Mouse (Mus musculus): ENCODE results near the gene Serpinb6a. TPM values are rescaled to one million over a fixed set of nuclear protein-coding genes. Genes with fewer than 3 reads are reported as not detected.

Serpinb6a gene
- polyA plus RNA-seq (2012; rRNA removed), result 61.1 and 214 TPM in 2 replicates

GRCm38 (mm10) chr13:34002058-34003006 is at the start of gene Serpinb6a, which contains the start of gene Ripk1:
TSS of gene Serpinb6a (minus strand) at chr13:34002794.
TSS of gene Ripk1 (plus strand) at chr13:34002363.
- H3K4me3 ChIP-seq (ENCODE audit: low read depth, low read length), result peak within 1 kb of the TSS; percentile 87
- H3K27ac ChIP-seq (ENCODE audit: insufficient read depth, low read depth, low read length), result peak within 1 kb of the TSS; percentile 84
- peaks cover 3% of the 10 kb centered on the region; the same call in 1 of the 2 replicates for H3K4me1 ChIP-seq (ENCODE audit: control insufficient read depth, insufficient read depth, insufficient read length, low read length)
- peak; percentile 54 for TF ChIP-seq POLR2A (IDR thresholded peaks at IDR 0.05; ENCODE audit: low read depth, low read length)
- peak; percentile 59; the same call in 1 of the 2 replicates for TF ChIP-seq CTCF (IDR thresholded peaks at IDR 0.05; ENCODE audit: extremely low read depth, insufficient read length, insufficient replicate concordance, low read depth, low read length)
- under 1% methylated on average over 92 of the region's 92 CpGs for WGBS
- H3K27me3 ChIP-seq (ENCODE audit: control insufficient read depth, insufficient read depth, low read length), result no peaks in the 10 kb centered on the region
- no peaks in the 10 kb centered on the region for H3K36me3 ChIP-seq (ENCODE audit: control insufficient read depth, insufficient read depth, low read length)

- H3K36me3 ChIP-seq (ENCODE audit: control insufficient read depth, insufficient read depth, low read length), result peaks cover 4% of the 10 kb centered on the region
- no peak overlapping the region for H3K4me3 ChIP-seq (ENCODE audit: low read depth, low read length)
- 91% methylated on average over 3 of the region's 3 CpGs for WGBS
- H3K4me1 ChIP-seq (ENCODE audit: control insufficient read depth, insufficient read depth, insufficient read length, low read length), result peaks cover 5% of the 10 kb centered on the region; the same call in 1 of the 2 replicates
- H3K27me3 ChIP-seq (ENCODE audit: control insufficient read depth, insufficient read depth, low read length), result no peaks in the 10 kb centered on the region
- TF ChIP-seq POLR2A (IDR thresholded peaks at IDR 0.05; ENCODE audit: low read depth, low read length), result no peak
- TF ChIP-seq CTCF (IDR thresholded peaks at IDR 0.05; ENCODE audit: extremely low read depth, insufficient read length, insufficient replicate concordance, low read depth, low read length), result no peak
- H3K27ac ChIP-seq (ENCODE audit: insufficient read depth, low read depth, low read length), result no peak overlapping the region
Measured at GRCm38 (mm10) chr13:34051692-34052091, 49.1 kb upstream of the Serpinb6a start.

- H3K27ac ChIP-seq (ENCODE audit: insufficient read depth, low read depth, low read length), result no peak overlapping the region
- no peak overlapping the region for H3K4me3 ChIP-seq (ENCODE audit: low read depth, low read length)
- 87% methylated on average over 8 of the region's 8 CpGs for WGBS
- no peaks in the 10 kb centered on the region for H3K27me3 ChIP-seq (ENCODE audit: control insufficient read depth, insufficient read depth, low read length)
- no peak for TF ChIP-seq POLR2A (IDR thresholded peaks at IDR 0.05; ENCODE audit: low read depth, low read length)
- TF ChIP-seq CTCF (IDR thresholded peaks at IDR 0.05; ENCODE audit: extremely low read depth, insufficient read length, insufficient replicate concordance, low read depth, low read length), result no peak
- peaks cover 5% of the 10 kb centered on the region; the same call in 1 of the 2 replicates for H3K4me1 ChIP-seq (ENCODE audit: control insufficient read depth, insufficient read depth, insufficient read length, low read length)
- peaks cover 4% of the 10 kb centered on the region for H3K36me3 ChIP-seq (ENCODE audit: control insufficient read depth, insufficient read depth, low read length)
Measured at GRCm38 (mm10) chr13:34050479-34050878, 47.9 kb upstream of the Serpinb6a start.

GRCm38 (mm10) chr13:34047526-34047925 is 44.9 kb upstream of the Serpinb6a start:
- Histone ChIP-seq H3K36me3 (ENCODE audit: control insufficient read depth, insufficient read depth, low read length) (peaks cover 6% of the 10 kb centered on the region), H3K27me3 (ENCODE audit: control insufficient read depth, insufficient read depth, low read length) (no peaks in the 10 kb centered on the region), H3K4me1 (ENCODE audit: control insufficient read depth, insufficient read depth, insufficient read length, low read length) (no peaks in the 10 kb centered on the region; the same call in 1 of the 2 replicates), H3K27ac (ENCODE audit: insufficient read depth, low read depth, low read length) (no peak overlapping the region), H3K4me3 (ENCODE audit: low read depth, low read length) (no peak overlapping the region)
- TF ChIP-seq POLR2A (IDR thresholded peaks at IDR 0.05; ENCODE audit: low read depth, low read length), result no peak
- TF ChIP-seq CTCF (IDR thresholded peaks at IDR 0.05; ENCODE audit: extremely low read depth, insufficient read length, insufficient replicate concordance, low read depth, low read length), result no peak
- 94% methylated on average over 3 of the region's 3 CpGs for WGBS

- TF ChIP-seq CTCF (IDR thresholded peaks at IDR 0.05; ENCODE audit: extremely low read depth, insufficient read length, insufficient replicate concordance, low read depth, low read length), result peak; percentile 91; the same call in 1 of the 2 replicates
- no peak for TF ChIP-seq POLR2A (IDR thresholded peaks at IDR 0.05; ENCODE audit: low read depth, low read length)
- no peaks in the 10 kb centered on the region for H3K27me3 ChIP-seq (ENCODE audit: control insufficient read depth, insufficient read depth, low read length)
- no peak overlapping the region for H3K27ac ChIP-seq (ENCODE audit: insufficient read depth, low read depth, low read length)
- no peaks in the 10 kb centered on the region; the same call in 1 of the 2 replicates for H3K4me1 ChIP-seq (ENCODE audit: control insufficient read depth, insufficient read depth, insufficient read length, low read length)
- H3K4me3 ChIP-seq (ENCODE audit: low read depth, low read length), result no peak overlapping the region
- WGBS, result 38% methylated on average over 11 of the region's 11 CpGs
- H3K36me3 ChIP-seq (ENCODE audit: control insufficient read depth, insufficient read depth, low read length), result peaks cover 6% of the 10 kb centered on the region
Measured at GRCm38 (mm10) chr13:34046421-34047012, 43.9 kb upstream of the Serpinb6a start.

- WGBS, result 24% methylated on average over 5 of the region's 5 CpGs
- H3K4me3 ChIP-seq (ENCODE audit: low read depth, low read length), result no peak overlapping the region
Measured at GRCm38 (mm10) chr13:34045511-34046249, 43.1 kb upstream of the Serpinb6a start.

More at GRCm38 (mm10) chr13:34045511-34046249, 43.1 kb upstream of the Serpinb6a start:
- TF ChIP-seq CTCF (IDR thresholded peaks at IDR 0.05; ENCODE audit: extremely low read depth, insufficient read length, insufficient replicate concordance, low read depth, low read length), result no peak
- H3K27me3 ChIP-seq (ENCODE audit: control insufficient read depth, insufficient read depth, low read length), result no peaks in the 10 kb centered on the region
- peaks cover 6% of the 10 kb centered on the region for H3K36me3 ChIP-seq (ENCODE audit: control insufficient read depth, insufficient read depth, low read length)
- H3K27ac ChIP-seq (ENCODE audit: insufficient read depth, low read depth, low read length), result no peak overlapping the region
- H3K4me1 ChIP-seq (ENCODE audit: control insufficient read depth, insufficient read depth, insufficient read length, low read length), result no peaks in the 10 kb centered on the region; the same call in 1 of the 2 replicates

Data from small intestine, adult 2 months (tissue).